Mouse (Mus musculus) limb, embryonic 10.5 days (tissue): Measurements from ENCODE around the gene Arhgef15. TPM values are rescaled to one million over a fixed set of nuclear protein-coding genes. Genes with fewer than 3 reads are reported as not detected.
A peak's percentile ranks its signal among the peaks of the same experiment; 100 is the strongest.
"Not testable (repeated sequence)": the region's sequence is repeated elsewhere in the genome, so short reads cannot be mapped to it uniquely, and the experiment has no call there.

Source experiments
- DNase-seq: peaks from one replicate; pipeline ENCODE4 v3.0.0-alpha.2; 2017; ENCODE audit warnings: low spot score
- H3K27ac ChIP-seq: fragments of 300-500 bp; sonication (generic); 2 replicates; pipeline ENCODE4 v1.5.1; 2016; ENCODE audit warnings: mild to moderate bottlenecking
- H3K27me3 ChIP-seq: fragments of 300-500 bp; sonication (generic); 2 replicates; pipeline ENCODE4 v1.6.1; 2016; ENCODE audit warnings: low read depth, mild to moderate bottlenecking; ENCODE audit not compliant: poor library complexity, severe bottlenecking
- H3K36me3 ChIP-seq: fragments of 300-500 bp; sonication (generic); 2 replicates; pipeline ENCODE4 v1.6.1; 2016; ENCODE audit warnings: mild to moderate bottlenecking, moderate library complexity
- H3K4me1 ChIP-seq: fragments of 300-500 bp; sonication (generic); 2 replicates; pipeline ENCODE4 v1.6.1; 2016
- H3K4me3 ChIP-seq: fragments of 300-500 bp; sonication (generic); 2 replicates; pipeline ENCODE4 v1.5.1; 2016; ENCODE audit warnings: mild to moderate bottlenecking, moderate library complexity
- H3K9me3 ChIP-seq: fragments of 300-500 bp; sonication (generic); replicated peaks from 2 replicates; pipeline ENCODE4 v1.6.1; 2016; ENCODE audit warnings: mild to moderate bottlenecking
- WGBS: fragments of 180-500 bp; shearing (Covaris S2); methylation state at CpG from one replicate; pipeline ENCODE4 v1.1.7; 2016; 5-methylcytosine and 5-hydroxymethylcytosine counted together
- polyA plus RNA-seq: library from polyadenylated mRNA; unstranded; fragments of >200 nt; fragmentation: Nextera tagmentation; extraction: Ambion mirVana; gene quantifications from 2 replicates; pipeline ENCODE4 v1.2.1, GENCODE M21; 2016

Gene Arhgef15
- polyA plus RNA-seq = 8.0 and 9.0 TPM in 2 replicates

- Histone ChIP-seq H3K9me3 (no peaks in the 10 kb centered on the region), H3K4me1 (peaks cover 43% of the 10 kb centered on the region), H3K36me3 (no peaks in the 10 kb centered on the region), H3K27ac (peak within 1 kb of the TSS; percentile 56), H3K27me3 (peaks cover 54% of the 10 kb centered on the region), H3K4me3 (peak within 1 kb of the TSS; percentile 36)
- no peak for DNase-seq
- 37% methylated on average over 8 of the region's 8 CpGs for WGBS
Observed at GRCm38 (mm10) chr11:68957308-68957707, at the start of gene Arhgef15. TSS of gene Arhgef15 (minus strand) at chr11:68957480.

- H3K9me3 ChIP-seq, DNase-seq: not testable (repeated sequence)
Observed at GRCm38 (mm10) chr11:69006575-69006974, 49.3 kb upstream of the Arhgef15 start.

GRCm38 (mm10) chr11:69005193-69005592 lies 47.9 kb upstream of the Arhgef15 start:
- Histone ChIP-seq H3K4me3 (no peak overlapping the region), H3K4me1 (peaks cover 10% of the 10 kb centered on the region; the same call in 1 of the 2 replicates), H3K9me3 (no peaks in the 10 kb centered on the region), H3K36me3 (peaks cover 61% of the 10 kb centered on the region), H3K27ac (no peak overlapping the region), H3K27me3 (no peaks in the 10 kb centered on the region)
- DNase-seq = no peak
- 91% methylated on average over 7 of the region's 7 CpGs for WGBS

More at GRCm38 (mm10) chr11:69006575-69006974, 49.3 kb upstream of the Arhgef15 start:
- Histone ChIP-seq H3K36me3 (peaks cover 47% of the 10 kb centered on the region), H3K4me1 (peaks cover 17% of the 10 kb centered on the region)
- H3K4me3 ChIP-seq, H3K27ac ChIP-seq, H3K27me3 ChIP-seq: not testable (repeated sequence)

GRCm38 (mm10) chr11:69003592-69003991 lies 46.3 kb upstream of the Arhgef15 start:
- no peaks in the 10 kb centered on the region for H3K27me3 ChIP-seq
- H3K27ac ChIP-seq = no peak overlapping the region
- peaks cover 10% of the 10 kb centered on the region; the same call in 1 of the 2 replicates for H3K4me1 ChIP-seq
- peaks cover 77% of the 10 kb centered on the region for H3K36me3 ChIP-seq
- WGBS = 67% methylated on average over 4 of the region's 4 CpGs
- no peaks in the 10 kb centered on the region for H3K9me3 ChIP-seq
- no peak overlapping the region for H3K4me3 ChIP-seq
- DNase-seq = no peak

GRCm38 (mm10) chr11:69002782-69003181 lies 45.5 kb upstream of the Arhgef15 start:
- WGBS = 95% methylated on average over 4 of the region's 4 CpGs
- DNase-seq = not testable (repeated sequence)

GRCm38 (mm10) chr11:68997080-68997479 lies 39.8 kb upstream of the Arhgef15 start:
- no peaks in the 10 kb centered on the region for H3K4me1 ChIP-seq
- 94% methylated on average over 4 of the region's 4 CpGs for WGBS
- H3K27ac ChIP-seq = no peak overlapping the region
- no peaks in the 10 kb centered on the region for H3K27me3 ChIP-seq
- no peak for DNase-seq
- no peak overlapping the region for H3K4me3 ChIP-seq
- H3K9me3 ChIP-seq = no peaks in the 10 kb centered on the region
- H3K36me3 ChIP-seq = peaks cover 100% of the 10 kb centered on the region

More at GRCm38 (mm10) chr11:69002782-69003181, 45.5 kb upstream of the Arhgef15 start:
- H3K9me3 ChIP-seq, H3K27ac ChIP-seq, H3K4me1 ChIP-seq, H3K4me3 ChIP-seq, H3K27me3 ChIP-seq: not testable (repeated sequence)
- H3K36me3 ChIP-seq = peaks cover 85% of the 10 kb centered on the region

- Histone ChIP-seq H3K9me3 (no peaks in the 10 kb centered on the region), H3K4me3 (no peak overlapping the region), H3K27ac (no peak overlapping the region), H3K36me3 (peaks cover 100% of the 10 kb centered on the region), H3K4me1 (no peaks in the 10 kb centered on the region), H3K27me3 (no peaks in the 10 kb centered on the region)
- WGBS = 94% methylated on average over 3 of the region's 3 CpGs
- DNase-seq = no peak
Observed at GRCm38 (mm10) chr11:68994377-68994776, 37.1 kb upstream of the Arhgef15 start.

GRCm38 (mm10) chr11:68993122-68993521 lies 35.8 kb upstream of the Arhgef15 start:
- Histone ChIP-seq H3K4me1 (no peaks in the 10 kb centered on the region), H3K36me3 (peaks cover 99% of the 10 kb centered on the region)
- 90% methylated on average over 7 of the region's 7 CpGs for WGBS

GRCm38 (mm10) chr11:68988341-68988740 lies 31.1 kb upstream of the Arhgef15 start:
- 95% methylated on average over 17 of the region's 17 CpGs for WGBS
- no peak overlapping the region for H3K27ac ChIP-seq

More at GRCm38 (mm10) chr11:68993122-68993521, 35.8 kb upstream of the Arhgef15 start:
- H3K27me3 ChIP-seq = no peaks in the 10 kb centered on the region
- H3K27ac ChIP-seq = no peak overlapping the region
- DNase-seq = no peak
- H3K4me3 ChIP-seq = no peak overlapping the region
- H3K9me3 ChIP-seq = no peaks in the 10 kb centered on the region

GRCm38 (mm10) chr11:68987365-68987882 lies 30.1 kb upstream of the Arhgef15 start:
- 94% methylated on average over 11 of the region's 11 CpGs for WGBS

More at GRCm38 (mm10) chr11:68988341-68988740, 31.1 kb upstream of the Arhgef15 start:
- no peaks in the 10 kb centered on the region for H3K27me3 ChIP-seq
- no peak for DNase-seq
- no peaks in the 10 kb centered on the region for H3K9me3 ChIP-seq
- no peaks in the 10 kb centered on the region for H3K4me1 ChIP-seq
- peaks cover 83% of the 10 kb centered on the region for H3K36me3 ChIP-seq
- H3K4me3 ChIP-seq = no peak overlapping the region

GRCm38 (mm10) chr11:68982639-68983369 lies 25.5 kb upstream of the Arhgef15 start:
- peak; percentile 84 for DNase-seq
- WGBS = 37% methylated on average over 4 of the region's 4 CpGs
- no peak overlapping the region for H3K4me3 ChIP-seq
- H3K36me3 ChIP-seq = peaks cover 29% of the 10 kb centered on the region
- H3K4me1 ChIP-seq = no peaks in the 10 kb centered on the region
- H3K27ac ChIP-seq = no peak overlapping the region
- H3K9me3 ChIP-seq = no peaks in the 10 kb centered on the region
- no peaks in the 10 kb centered on the region for H3K27me3 ChIP-seq

More at GRCm38 (mm10) chr11:68987365-68987882, 30.1 kb upstream of the Arhgef15 start:
- Histone ChIP-seq H3K4me1 (no peaks in the 10 kb centered on the region), H3K4me3 (no peak overlapping the region), H3K36me3 (peaks cover 74% of the 10 kb centered on the region), H3K27me3 (no peaks in the 10 kb centered on the region), H3K27ac (no peak overlapping the region), H3K9me3 (no peaks in the 10 kb centered on the region)
- DNase-seq = no peak

GRCm38 (mm10) chr11:68980919-68981318 lies 23.6 kb upstream of the Arhgef15 start:
- no peaks in the 10 kb centered on the region for H3K9me3 ChIP-seq
- DNase-seq = no peak
- no peak overlapping the region for H3K4me3 ChIP-seq
- H3K27me3 ChIP-seq = no peaks in the 10 kb centered on the region
- no peak overlapping the region for H3K27ac ChIP-seq
- H3K4me1 ChIP-seq = no peaks in the 10 kb centered on the region
- H3K36me3 ChIP-seq = peaks cover 10% of the 10 kb centered on the region
- 64% methylated on average over 3 of the region's 3 CpGs for whole genome bisulfite sequencing

- H3K4me3 ChIP-seq = no peak overlapping the region
- 62% methylated on average over 5 of the region's 5 CpGs for WGBS
- no peaks in the 10 kb centered on the region for H3K9me3 ChIP-seq
- no peaks in the 10 kb centered on the region for H3K4me1 ChIP-seq
- no peaks in the 10 kb centered on the region for H3K36me3 ChIP-seq
- no peaks in the 10 kb centered on the region for H3K27me3 ChIP-seq
- no peak overlapping the region for H3K27ac ChIP-seq
- DNase-seq = no peak
Observed at GRCm38 (mm10) chr11:68979320-68979733, 22.0 kb upstream of the Arhgef15 start.
